ENCODE assay signal across 7 mouse cellular contexts in genomic region chr3:51275956-51276398, GRCm38 (mm10). TPM values are rescaled to one million over a fixed set of nuclear protein-coding genes. Genes with fewer than 3 reads are reported as not detected.
A peak's percentile ranks its signal among the peaks of the same experiment; 100 is the strongest.
DNase-seq lines count a peak whose midpoint lies in the region; ATAC-seq lines count a peak whose summit lies in the region.

No protein-coding gene starts in this region.

- peak overlapping the region; percentile 97 for H3K9ac ChIP-seq in intestine, embryonic 15.5 days

- ATAC-seq in intestine, embryonic 15.5 days, result peak; percentile 97

- H3K4me3 ChIP-seq in intestine, embryonic 15.5 days (replicated peaks), result peak overlapping the region; percentile 98
- peak overlapping the region; percentile 99 for H3K4me3 ChIP-seq in midbrain, embryonic 10.5 days

- peaks cover 2% of the 10 kb centered on the region; the same call in 1 of the 2 replicates for H3K4me1 ChIP-seq in intestine, embryonic 15.5 days (replicated peaks)
- H3K4me1 ChIP-seq in midbrain, embryonic 10.5 days, result peaks cover 20% of the 10 kb centered on the region

- H3K27me3 ChIP-seq in intestine, embryonic 15.5 days (replicated peaks), result no peaks in the 10 kb centered on the region
- H3K27me3 ChIP-seq in midbrain, embryonic 10.5 days (ENCODE audit: low read depth, poor library complexity, severe bottlenecking), result no peaks in the 10 kb centered on the region

- H3K4me2 ChIP-seq in intestine, embryonic 15.5 days (replicated peaks), result peak overlapping the region; percentile 67

- peak; percentile 99 for DNase-seq in adrenal gland, adult 8-10 months
- peak; percentile 96 for DNase-seq in embryo, embryonic 11.5 days (ENCODE audit: low read depth, low spot score)
- peak; percentile 95 to 97 for DNase-seq in gastrocnemius, postnatal 36 days
- peak; percentile 97 to 99 for DNase-seq in left cerebral cortex, postnatal 25 days (ENCODE audit: low spot score in 2 of 2)
- DNase-seq in midbrain, embryonic 10.5 days (ENCODE audit: low spot score), result peak; percentile 99
- DNase-seq in right cerebral cortex, postnatal 4 days, result peak; percentile 92

- H3K27ac ChIP-seq in intestine, embryonic 15.5 days, result peak overlapping the region; percentile 99
- H3K27ac ChIP-seq in midbrain, embryonic 10.5 days (replicated peaks), result peak overlapping the region; percentile 98

- H3K36me3 ChIP-seq in intestine, embryonic 15.5 days, result no peaks in the 10 kb centered on the region
- peaks cover 5% of the 10 kb centered on the region; the same call in 1 of the 2 replicates for H3K36me3 ChIP-seq in midbrain, embryonic 10.5 days

- H3K9me3 ChIP-seq in intestine, embryonic 15.5 days, result no peaks in the 10 kb centered on the region
- no peaks in the 10 kb centered on the region for H3K9me3 ChIP-seq in midbrain, embryonic 10.5 days (replicated peaks)

- intact Hi-C loops in gastrocnemius, postnatal 36 days (cut with DNase I), result loop anchor here (5.0 kb wide), 1 partner anchor 39 kb away; no protein-coding TSS in a partner anchor
- intact Hi-C loops in left cerebral cortex, postnatal 25 days (cut with DNase I), result loop anchor here (1.0 to 2.0 kb wide), 2 partner anchors 51 to 64 kb away; partner anchors contain the start of genes Elf2 and Noct

- under 1% methylated on average over 33 of the region's 33 CpGs for WGBS in intestine, embryonic 15.5 days
- under 1% methylated on average over 33 of the region's 33 CpGs for WGBS in midbrain, embryonic 10.5 days

RNA-seq across cellular contexts. Expression of gene Noct, which starts 51.7 kb away (rescaled TPM):
- 10 to 100 TPM; 12.8 to 16.4 (median 14.1) TPM for total RNA-seq in adrenal gland, adult 8-10 months (2022)
- 10 to 100 TPM; 24.1 to 37.6 TPM for total RNA-seq in gastrocnemius, postnatal 36 days (2021)
- 7.0 and 7.4 TPM in 2 replicates for polyA plus RNA-seq in intestine, embryonic 15.5 days (2015; fragmentation: Nextera tagmentation; extraction: Ambion mirVana)
- 10 to 100 TPM; 52.3 to 57.2 TPM for total RNA-seq in left cerebral cortex, postnatal 25 days (2021)
- 9.3 and 9.8 TPM in 2 replicates for polyA plus RNA-seq in midbrain, embryonic 10.5 days (2016; fragmentation: Nextera tagmentation; extraction: Ambion mirVana)

Comparison
In these comparisons a context has a peak if more than half of its experiments do, and no peak if none do; other contexts are left out.
1. Peak in every context shown above with its lines: DNase-seq, ATAC-seq, H3K4me3 ChIP-seq and H3K27ac ChIP-seq.